ENCODE assay signal across 8 mouse cellular contexts in the genomic region with DNA sequence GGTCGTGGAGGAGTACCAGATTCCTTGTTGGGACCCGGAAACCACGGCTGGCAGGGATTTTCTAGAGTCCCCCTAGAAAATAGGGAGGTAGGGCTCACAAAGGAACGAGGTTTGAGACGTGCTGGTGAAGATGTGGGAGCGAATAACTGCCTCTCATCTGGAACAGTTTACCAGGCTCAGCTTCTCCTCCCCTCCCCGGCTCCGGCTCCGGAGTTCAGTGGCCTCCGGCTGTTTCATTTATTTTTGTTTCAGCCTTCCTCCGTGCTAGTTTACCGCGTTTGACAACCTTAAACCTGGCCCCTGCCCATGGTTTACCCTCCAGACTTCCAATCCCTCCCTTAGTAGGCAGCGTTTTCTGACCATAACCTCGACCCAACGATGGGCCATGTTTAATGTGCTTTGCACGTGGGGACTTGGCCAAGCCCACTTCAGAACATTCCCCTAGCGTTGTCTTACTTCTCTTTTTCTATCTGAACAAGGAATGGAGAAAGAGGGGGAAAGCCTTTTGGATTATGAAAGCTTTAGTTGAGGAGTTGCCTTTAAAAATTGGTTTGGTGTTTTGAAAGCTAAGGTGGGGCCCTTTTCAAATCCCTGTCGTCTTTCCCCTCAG. TPM values are rescaled to one million over a fixed set of nuclear protein-coding genes. Genes with fewer than 3 reads are reported as not detected.
DNase-seq lines count a peak whose midpoint lies in the region; ATAC-seq and TF ChIP-seq lines count a peak whose summit lies in the region.

No protein-coding gene starts in this region.

- under 1% methylated on average over 19 of the region's 19 CpGs for WGBS in heart, postnatal 0 days
- WGBS in limb, embryonic 11.5 days: under 1% methylated on average over 19 of the region's 19 CpGs
- WGBS in neural tube, embryonic 11.5 days: 2% methylated on average over 19 of the region's 19 CpGs

- H3K4me3 ChIP-seq in heart, postnatal 0 days (ENCODE audit: low read depth, low read length): peak overlapping the region; percentile 98
- H3K4me3 ChIP-seq in limb, embryonic 11.5 days (ENCODE audit: low read depth, low read length): peak overlapping the region; percentile 73
- H3K4me3 ChIP-seq in neural tube, embryonic 11.5 days (ENCODE audit: low read depth, low read length): peak overlapping the region; percentile 88

- H3K4me2 ChIP-seq in heart, postnatal 0 days (ENCODE audit: low read depth, low read length): peak overlapping the region; percentile 81
- H3K4me2 ChIP-seq in limb, embryonic 11.5 days (ENCODE audit: low read depth, severe bottlenecking): peak overlapping the region; percentile 91
- peak overlapping the region; percentile 92 for H3K4me2 ChIP-seq in neural tube, embryonic 11.5 days (ENCODE audit: low read depth)

- peak overlapping the region; percentile 94 for H3K9ac ChIP-seq in heart, postnatal 0 days (replicated peaks; ENCODE audit: low read depth, low read length)
- H3K9ac ChIP-seq in limb, embryonic 11.5 days (ENCODE audit: low read length): peak overlapping the region; percentile 98
- H3K9ac ChIP-seq in neural tube, embryonic 11.5 days (ENCODE audit: low read length): peak overlapping the region; percentile 77

- H3K9me3 ChIP-seq in heart, postnatal 0 days (replicated peaks; ENCODE audit: control insufficient read depth, low read length): no peaks in the 10 kb centered on the region
- H3K9me3 ChIP-seq in limb, embryonic 11.5 days (ENCODE audit: control insufficient read depth, low read length): no peaks in the 10 kb centered on the region
- no peaks in the 10 kb centered on the region for H3K9me3 ChIP-seq in neural tube, embryonic 11.5 days (ENCODE audit: control insufficient read depth, low read length)

- DNase-seq in ovary, postnatal 10 days (ENCODE audit: low spot score): peak; percentile 16
- DNase-seq in ovary, postnatal 36 days (ENCODE audit: low spot score): no peak
- DNase-seq in embryo, embryonic 9.5 days (ENCODE audit: extremely low spot score): peak; percentile 67
- peak; percentile 45 for DNase-seq in heart, postnatal 0 days (ENCODE audit: low spot score)
- DNase-seq in limb, embryonic 11.5 days (ENCODE audit: low spot score): peak; percentile 80
- peak; percentile 56 for DNase-seq in neural tube, embryonic 11.5 days (ENCODE audit: low spot score)
- no peak for DNase-seq in urinary bladder, adult 2 months (ENCODE audit: low spot score)
- DNase-seq in spleen, adult 18-20 months: no peak

- H3K27ac ChIP-seq in heart, postnatal 0 days (ENCODE audit: low read depth): peak overlapping the region; percentile 83
- peak overlapping the region; percentile 92 for H3K27ac ChIP-seq in limb, embryonic 11.5 days (replicated peaks; ENCODE audit: low read depth, low read length)
- no peak overlapping the region; the same call in 1 of the 2 replicates for H3K27ac ChIP-seq in neural tube, embryonic 11.5 days (ENCODE audit: low read depth, low read length)

- ATAC-seq in heart, postnatal 0 days (ENCODE audit: insufficient read depth, low read depth): no peak
- no peak for ATAC-seq in limb, embryonic 11.5 days (ENCODE audit: insufficient number of reproducible peaks, low FRiP score, low TSS enrichment, low read depth)
- no peak for ATAC-seq in neural tube, embryonic 11.5 days (ENCODE audit: insufficient read depth, low FRiP score, low TSS enrichment)

- no peaks in the 10 kb centered on the region for H3K27me3 ChIP-seq in heart, postnatal 0 days (ENCODE audit: control insufficient read depth, insufficient read depth, low read length)
- H3K27me3 ChIP-seq in limb, embryonic 11.5 days (ENCODE audit: control insufficient read depth, insufficient read depth, low read length): no peaks in the 10 kb centered on the region
- 0 out of 2 replicates have a peak, but pooled peaks cover 4% of the 10 kb centered on the region for H3K27me3 ChIP-seq in neural tube, embryonic 11.5 days (ENCODE audit: control insufficient read depth, insufficient read depth, low read length)

- no peaks in the 10 kb centered on the region for H3K36me3 ChIP-seq in heart, postnatal 0 days (replicated peaks; ENCODE audit: control insufficient read depth, insufficient read depth, low read length)
- no peaks in the 10 kb centered on the region for H3K36me3 ChIP-seq in limb, embryonic 11.5 days (ENCODE audit: control insufficient read depth, insufficient read depth, low read length)
- H3K36me3 ChIP-seq in neural tube, embryonic 11.5 days (ENCODE audit: control insufficient read depth, insufficient read depth, low read length): no peaks in the 10 kb centered on the region

- TF ChIP-seq EP300 in heart, postnatal 0 days (IDR thresholded peaks at IDR 0.05; ENCODE audit: low read depth): no peak

- no peak for TF ChIP-seq CTCF in heart, postnatal 0 days (IDR thresholded peaks at IDR 0.05; ENCODE audit: low read depth)

- peaks cover 13% of the 10 kb centered on the region for H3K4me1 ChIP-seq in heart, postnatal 0 days (ENCODE audit: control insufficient read depth, insufficient read depth)
- H3K4me1 ChIP-seq in limb, embryonic 11.5 days (ENCODE audit: control insufficient read depth, insufficient read depth, low read length): peaks cover 26% of the 10 kb centered on the region
- peaks cover 17% of the 10 kb centered on the region for H3K4me1 ChIP-seq in neural tube, embryonic 11.5 days (ENCODE audit: control insufficient read depth, insufficient read depth, low read length)

RNA-seq across cellular contexts. Expression of a gene that starts 1.7 kb away (rescaled TPM):
- total RNA-seq in heart, postnatal 0 days (2014; rRNA removed; ENCODE audit: low replicate concordance): 14.9 and 27.9 TPM in 2 replicates
- polyA plus RNA-seq in heart, postnatal 0 days (2015; fragmentation: Nextera tagmentation; extraction: Ambion mirVana): 4.8 and 5.4 TPM in 2 replicates
- 57.6 and 67.2 TPM in 2 replicates for polyA plus RNA-seq in limb, embryonic 11.5 days (2014; fragmentation: Nextera tagmentation; extraction: Ambion mirVana)
- 23.8 and 30.8 TPM in 2 replicates for polyA plus RNA-seq in neural tube, embryonic 11.5 days (2014; fragmentation: Nextera tagmentation; extraction: Ambion mirVana)
- polyA plus RNA-seq in urinary bladder, adult 2 months (2012; rRNA removed): 31.7 and 46.1 TPM in 2 replicates

Comparison
In these comparisons a context has a peak if more than half of its experiments do, and no peak if none do; other contexts are left out.
1. DNase-seq: peak in ovary, postnatal 10 days (single experiment), embryo, embryonic 9.5 days (single experiment), heart, postnatal 0 days (single experiment), limb, embryonic 11.5 days (single experiment) and neural tube, embryonic 11.5 days (single experiment); none in ovary, postnatal 36 days (single experiment), urinary bladder, adult 2 months (single experiment) and spleen, adult 18-20 months (0 of 2).
2. Peak in every context shown above with its lines, with median percentiles within 50 percentile points of each other: H3K4me2 ChIP-seq, H3K4me3 ChIP-seq and H3K9ac ChIP-seq.